Mouse (Mus musculus): ENCODE results near the gene Smg7.

DNA sequence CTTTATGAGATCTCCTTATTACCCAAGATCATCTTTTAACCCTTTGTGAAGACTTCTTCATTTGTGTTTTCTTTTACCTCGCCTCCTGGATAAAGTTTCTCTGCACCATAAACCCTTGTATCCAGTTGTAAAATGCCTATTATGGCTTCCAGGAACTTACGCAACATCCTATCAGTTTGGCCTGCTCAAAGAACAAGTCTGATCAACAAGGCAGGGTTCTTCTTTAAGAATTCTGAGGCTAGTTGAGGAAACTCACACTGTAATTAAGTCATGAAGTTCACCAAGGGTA, 94.1 kb downstream of the Smg7 start:
- no peak for TF ChIP-seq CTCF (IDR thresholded peaks at IDR 0.05; ENCODE audit: low read depth)
- no peak for TF ChIP-seq EP300 (IDR thresholded peaks at IDR 0.05; ENCODE audit: low read depth)
